Mouse (Mus musculus) embryonic facial prominence, embryonic 11.5 days (tissue): ENCODE results near the gene Trpc6. TPM values are rescaled to one million over a fixed set of nuclear protein-coding genes. Genes with fewer than 3 reads are reported as not detected.

ENCODE experiments used
- ATAC-seq: fragments of 200-750 bp; cut with Nextera tagmentation; replicated peaks from 2 replicates; pipeline ENCODE4 v1.8.0; 2017; ENCODE audit warnings: low read depth; ENCODE audit not compliant: insufficient number of reproducible peaks, low FRiP score, low TSS enrichment
- DNase-seq: peaks from one replicate; pipeline ENCODE4 v3.0.0-alpha.2; 2015; ENCODE audit warnings: low spot score
- H3K27ac ChIP-seq: fragments of 300-500 bp; sonication (generic); replicated peaks from 2 replicates; pipeline ENCODE4 v1.5.1; 2014; ENCODE audit warnings: mild to moderate bottlenecking, low read depth, low read length, control low read depth
- H3K27me3 ChIP-seq: fragments of 300-500 bp; sonication (generic); 2 replicates; pipeline ENCODE4 v1.6.1; 2014; ENCODE audit warnings: mild to moderate bottlenecking, low read length, moderate library complexity, mixed read lengths; ENCODE audit not compliant: control insufficient read depth, insufficient read depth
- H3K36me3 ChIP-seq: fragments of 300-500 bp; sonication (generic); replicated peaks from 2 replicates; pipeline ENCODE4 v1.6.1; 2014; ENCODE audit warnings: low read depth, mild to moderate bottlenecking, low read length, moderate library complexity, mixed read lengths; ENCODE audit not compliant: control insufficient read depth, insufficient read depth
- H3K4me1 ChIP-seq: fragments of 300-500 bp; sonication (generic); 2 replicates; pipeline ENCODE4 v1.6.1; 2014; ENCODE audit warnings: low read length, mixed read lengths; ENCODE audit not compliant: control insufficient read depth, insufficient read depth
- H3K4me2 ChIP-seq: fragments of 300-500 bp; sonication (generic); 2 replicates; pipeline ENCODE4 v1.6.1; 2014; ENCODE audit warnings: low read depth, mild to moderate bottlenecking, control low read depth, low read length, moderate library complexity
- H3K4me3 ChIP-seq: fragments of 300-500 bp; sonication (generic); 2 replicates; pipeline ENCODE4 v1.5.1; 2014; ENCODE audit warnings: low read depth, low read length, control low read depth
- H3K9ac ChIP-seq: fragments of 300-500 bp; sonication (generic); replicated peaks from 2 replicates; pipeline ENCODE4 v1.6.1; 2014; ENCODE audit warnings: mild to moderate bottlenecking, control low read depth, low read length
- H3K9me3 ChIP-seq: fragments of 300-500 bp; sonication (generic); replicated peaks from 2 replicates; pipeline ENCODE4 v1.6.1; 2016; ENCODE audit warnings: mild to moderate bottlenecking, low read length, inconsistent platforms, mixed read lengths; ENCODE audit not compliant: control insufficient read depth
- WGBS: fragments of 180-500 bp; shearing (Covaris S2); extraction: QIAGEN DNeasy Blood & Tissue Kit; methylation state at CpG from one replicate; pipeline ENCODE4 v1.1.7; 2014; 5-methylcytosine and 5-hydroxymethylcytosine counted together
- polyA plus RNA-seq: library from polyadenylated mRNA; unstranded; fragments of >200 nt; fragmentation: Nextera tagmentation; extraction: Ambion mirVana; gene quantifications from 2 replicates; pipeline ENCODE4 v1.2.1, GENCODE M21; 2014

Trpc6 gene
- polyA plus RNA-seq, 1 experiment from 2014 or later = 1.3 TPM

- no peaks in the 10 kb centered on the region for H3K9me3 ChIP-seq
- no peaks in the 10 kb centered on the region for H3K27me3 ChIP-seq
- H3K27ac ChIP-seq = no peak overlapping the region
- no peak overlapping the region for H3K4me2 ChIP-seq
- ATAC-seq = no peak
- WGBS = 57% methylated on average over 5 of the region's 5 CpGs
- no peak overlapping the region for H3K4me3 ChIP-seq
- no peaks in the 10 kb centered on the region for H3K4me1 ChIP-seq
- no peaks in the 10 kb centered on the region for H3K36me3 ChIP-seq
- no peak for DNase-seq
- H3K9ac ChIP-seq = no peak overlapping the region
These were observed 160.0 kb downstream of the Trpc6 start for GRCm38 (mm10) chr9:8703956-8704355.

GRCm38 (mm10) chr9:8710052-8710739, 166.3 kb downstream of the Trpc6 start:
- Histone ChIP-seq H3K9ac (no peak overlapping the region), H3K27ac (no peak overlapping the region), H3K4me3 (no peak overlapping the region), H3K27me3 (no peaks in the 10 kb centered on the region), H3K4me2 (no peak overlapping the region), H3K4me1 (no peaks in the 10 kb centered on the region), H3K9me3 (no peaks in the 10 kb centered on the region), H3K36me3 (no peaks in the 10 kb centered on the region)
- ATAC-seq (no peak), DNase-seq (no peak)
- 66% methylated on average over 3 of the region's 3 CpGs for WGBS

GRCm38 (mm10) chr9:8719017-8719416, 175.1 kb downstream of the Trpc6 start:
- no peak for ATAC-seq

GRCm38 (mm10) chr9:8729056-8729455, 185.1 kb downstream of the Trpc6 start:
- H3K4me1 ChIP-seq = no peaks in the 10 kb centered on the region
- H3K4me3 ChIP-seq = no peak overlapping the region
- no peaks in the 10 kb centered on the region for H3K36me3 ChIP-seq
- no peak overlapping the region for H3K9ac ChIP-seq
- no peak overlapping the region for H3K4me2 ChIP-seq
- no peaks in the 10 kb centered on the region for H3K9me3 ChIP-seq
- DNase-seq (no peak), ATAC-seq (no peak)
- H3K27me3 ChIP-seq = no peaks in the 10 kb centered on the region
- WGBS = 82% methylated on average over 3 of the region's 3 CpGs
- H3K27ac ChIP-seq = no peak overlapping the region

More at GRCm38 (mm10) chr9:8719017-8719416, 175.1 kb downstream of the Trpc6 start:
- H3K27ac ChIP-seq = no peak overlapping the region
- H3K9ac ChIP-seq = no peak overlapping the region
- H3K36me3 ChIP-seq = no peaks in the 10 kb centered on the region
- H3K4me3 ChIP-seq = no peak overlapping the region
- no peaks in the 10 kb centered on the region for H3K4me1 ChIP-seq
- H3K9me3 ChIP-seq = no peaks in the 10 kb centered on the region
- H3K27me3 ChIP-seq = no peaks in the 10 kb centered on the region
- no peak for DNase-seq
- no peak overlapping the region for H3K4me2 ChIP-seq
- WGBS = 58% methylated on average over 1 of the region's 1 CpGs
